Mouse (Mus musculus) activated CD4-positive, CD25-positive, alpha-beta regulatory T cell, adult 4 months (primary cell): ENCODE results near the gene St3gal6. TPM values are rescaled to one million over a fixed set of nuclear protein-coding genes. Genes with fewer than 3 reads are reported as not detected.
"Not testable (repeated sequence)": the region's sequence is repeated elsewhere in the genome, so short reads cannot be mapped to it uniquely, and the experiment has no call there.

ENCODE experiments used
- ATAC-seq: one replicate; pipeline ENCODE4 v1.8.0; 2017
- polyA plus RNA-seq, 2 experiments: library from polyadenylated mRNA; unstranded; fragments of 100-300 nt; shearing (Covaris generic); gene quantifications; one replicate each; pipeline ENCODE4 v1.2.1; 2017

Gene St3gal6
- polyA plus RNA-seq, 2 experiments from 2014 or later, result 4.6 to 7.4 TPM

DNA sequence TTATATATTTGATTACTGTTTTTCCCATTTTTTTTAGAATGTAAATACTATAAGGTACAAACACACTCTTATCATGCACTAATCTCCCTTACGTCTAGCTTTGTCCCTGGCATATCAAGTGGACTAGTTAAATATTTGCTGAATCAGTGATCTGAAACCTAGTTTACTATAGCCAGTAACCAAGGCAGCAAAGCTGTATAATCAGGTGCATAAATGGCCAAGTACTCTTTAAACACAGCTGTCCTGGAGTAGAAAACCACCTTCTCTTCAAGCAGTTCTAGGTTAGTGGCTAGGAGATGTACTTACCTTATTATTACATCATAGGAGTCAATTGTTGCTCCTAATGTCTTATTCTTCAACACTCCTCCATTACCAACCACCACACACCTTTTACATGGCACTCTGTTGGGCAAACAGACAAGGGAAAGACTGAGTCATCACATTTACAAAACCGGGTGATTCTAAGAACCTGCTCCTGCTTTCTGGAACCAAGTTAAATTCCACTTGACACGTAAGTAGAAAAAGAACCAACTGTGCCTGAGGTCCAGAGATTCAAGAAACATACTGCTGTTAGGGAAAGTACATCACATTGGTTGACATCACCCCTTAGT lies 48.4 kb downstream of the St3gal6 start:
- no peak for ATAC-seq

DNA sequence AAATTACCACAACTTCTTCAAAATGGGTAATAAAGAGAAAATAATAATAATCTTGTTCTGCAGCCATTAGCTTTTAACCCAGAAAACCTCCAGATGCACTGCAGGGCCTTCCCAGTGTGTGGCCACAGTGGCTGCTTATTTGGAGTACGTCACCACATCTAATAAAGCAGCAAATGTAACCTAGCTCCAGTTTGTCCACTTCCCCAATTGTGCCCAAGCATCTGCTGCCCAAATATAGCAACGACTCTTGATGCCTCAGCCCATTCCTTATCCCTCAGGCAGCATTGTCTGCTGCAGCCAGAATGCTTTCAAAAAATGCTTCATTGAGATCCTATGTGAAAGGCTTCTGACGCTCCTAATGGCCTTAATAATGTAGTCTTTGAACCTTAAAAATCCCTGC lies 49.2 kb downstream of the St3gal6 start:
- no peak for ATAC-seq

DNA sequence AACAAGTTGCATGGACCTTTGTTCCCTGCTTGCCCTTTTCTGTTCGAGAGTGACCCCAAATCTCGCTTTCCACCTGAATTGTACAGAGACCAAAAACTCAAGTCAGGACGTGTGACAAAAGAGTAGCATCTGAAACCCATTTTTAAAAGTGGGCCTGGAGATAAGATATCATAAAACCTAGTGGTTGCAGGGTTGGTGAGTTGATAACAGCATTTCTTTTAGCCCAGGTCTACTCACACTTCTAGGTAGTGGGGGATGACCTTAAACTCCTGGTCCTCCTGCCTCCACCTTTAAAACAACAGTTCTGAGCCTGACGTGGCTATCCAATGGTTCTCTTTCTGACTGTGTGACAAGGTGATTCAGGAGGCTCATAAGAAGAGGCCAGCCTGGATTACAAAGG lies 53.2 kb downstream of the St3gal6 start:
- ATAC-seq, result no peak

DNA sequence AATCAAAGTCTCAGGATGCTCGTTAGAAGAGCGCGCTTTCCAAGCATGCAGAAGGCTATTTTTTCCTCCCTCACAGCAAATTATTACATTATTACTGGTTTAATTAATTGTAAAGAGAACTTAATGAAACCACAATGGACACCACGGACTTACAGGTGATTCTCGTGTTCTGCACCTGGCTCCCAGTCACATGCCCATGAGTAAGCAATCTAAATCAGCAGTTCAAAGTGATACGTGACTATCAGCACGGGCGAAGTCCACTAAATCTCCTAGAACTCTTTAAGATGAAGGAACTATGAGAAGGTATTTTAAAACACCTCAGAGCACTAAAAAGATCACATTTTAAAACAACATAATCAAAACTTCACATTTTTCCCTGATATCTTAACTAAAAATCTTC lies 54.0 kb downstream of the St3gal6 start:
- no peak for ATAC-seq

DNA sequence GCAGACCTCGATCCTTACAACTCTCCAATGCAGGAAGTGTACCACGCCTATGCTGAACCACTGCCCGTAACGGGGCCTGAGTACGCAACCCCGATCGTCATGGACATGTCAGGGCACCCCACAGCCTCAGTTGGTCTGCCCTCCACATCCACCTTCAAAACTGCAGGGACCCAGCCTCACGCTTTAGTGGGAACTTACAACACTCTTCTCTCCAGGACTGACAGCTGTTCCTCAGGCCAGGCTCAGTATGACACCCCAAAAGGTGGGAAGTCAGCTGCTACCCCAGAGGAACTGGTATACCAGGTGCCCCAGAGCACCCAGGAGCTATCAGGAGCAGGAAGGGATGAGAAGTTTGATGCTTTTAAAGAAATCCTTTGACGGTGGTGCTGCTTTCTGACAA lies 58.6 kb downstream of the St3gal6 start:
- ATAC-seq, result no peak

DNA sequence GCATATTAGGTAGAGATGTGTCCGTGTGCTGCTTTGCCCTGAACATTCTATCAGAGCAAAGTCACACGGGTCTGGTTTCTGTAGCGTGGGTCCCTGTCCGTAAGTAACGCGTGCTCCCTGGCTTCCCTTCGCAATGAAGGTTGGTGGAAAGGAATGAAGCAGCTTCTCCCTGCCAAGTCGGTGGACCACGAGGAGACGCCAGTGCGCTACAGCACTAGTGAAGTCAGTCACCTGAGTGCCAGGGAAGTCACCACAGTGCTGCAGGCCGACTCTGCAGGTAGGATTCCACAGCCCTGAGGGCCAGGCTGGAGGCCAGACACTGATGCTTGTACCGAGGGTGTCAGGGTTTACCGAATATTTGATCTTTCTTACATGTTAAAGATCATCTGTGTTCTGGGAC lies 60.0 kb downstream of the St3gal6 start:
- no peak for ATAC-seq

DNA sequence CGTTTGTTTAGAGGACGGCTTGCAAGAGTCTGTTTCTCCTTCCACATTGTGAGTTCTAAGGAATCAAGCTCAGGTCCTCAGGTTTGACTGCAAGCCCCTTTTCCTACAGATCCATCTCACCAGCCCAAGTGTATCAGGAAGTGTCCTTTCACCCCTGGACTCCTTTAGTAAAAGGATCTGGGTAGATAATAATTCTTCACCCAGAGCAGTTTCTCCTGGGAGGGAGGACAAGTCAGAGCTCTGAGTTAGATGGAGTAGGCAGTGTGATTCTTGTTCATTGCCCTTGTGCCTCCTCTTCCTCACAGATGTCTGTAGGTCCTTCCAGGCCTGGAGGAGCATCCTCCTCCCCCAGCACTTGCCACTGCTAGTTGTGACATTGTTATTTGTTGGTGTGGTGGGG lies 61.5 kb downstream of the St3gal6 start:
- ATAC-seq, result no peak

DNA sequence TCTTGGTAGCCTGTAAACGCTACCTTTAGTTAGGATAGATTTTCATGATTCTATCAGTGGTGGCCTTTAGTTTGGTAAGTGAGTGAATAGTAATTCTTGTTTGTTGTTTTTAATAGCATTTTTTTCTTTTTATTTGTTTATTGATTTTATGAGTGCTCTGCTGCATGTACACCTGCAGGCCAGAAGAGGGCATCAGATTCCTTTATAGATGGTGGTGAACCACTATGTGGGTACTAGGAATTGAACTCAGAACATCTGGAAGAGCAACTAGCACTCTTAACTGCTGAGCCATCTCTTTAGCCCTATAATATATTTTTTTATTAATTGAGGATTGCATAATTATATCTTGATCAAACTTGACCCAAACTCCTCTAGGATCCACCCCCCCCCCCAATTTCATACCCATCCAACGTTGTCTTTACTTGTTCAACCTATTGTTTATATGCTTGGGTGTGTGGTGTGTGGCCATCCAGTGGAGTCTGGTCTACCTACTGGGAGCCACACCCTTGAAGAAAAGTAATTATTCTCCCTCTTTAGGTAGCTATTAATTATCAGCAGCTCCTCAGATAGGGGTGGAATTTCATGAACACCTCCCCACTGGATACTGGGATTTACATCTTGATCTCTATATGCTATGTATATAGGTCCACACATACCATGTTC lies 62.1 kb downstream of the St3gal6 start:
- peak; percentile 63 for ATAC-seq

DNA sequence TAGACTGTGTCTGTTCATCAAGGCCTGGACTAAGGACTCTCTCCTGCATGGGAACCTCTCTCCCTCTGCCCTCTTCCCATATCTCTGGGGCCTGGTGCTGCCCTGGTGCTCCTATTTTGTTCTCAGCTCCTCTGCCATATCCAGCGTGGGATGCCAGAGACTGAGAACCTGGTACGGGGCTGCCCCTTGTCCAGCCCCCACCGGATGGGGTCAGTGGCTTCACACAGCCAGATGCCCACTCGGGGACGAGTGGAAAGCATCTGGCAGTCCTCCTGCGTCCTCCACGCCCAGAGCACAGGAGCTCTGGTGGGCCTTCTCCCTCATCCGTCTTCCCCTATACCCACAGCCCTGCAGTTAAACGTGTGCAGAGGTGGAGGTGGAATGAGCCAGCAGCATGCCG lies 63.7 kb downstream of the St3gal6 start:
- ATAC-seq, result no peak

DNA sequence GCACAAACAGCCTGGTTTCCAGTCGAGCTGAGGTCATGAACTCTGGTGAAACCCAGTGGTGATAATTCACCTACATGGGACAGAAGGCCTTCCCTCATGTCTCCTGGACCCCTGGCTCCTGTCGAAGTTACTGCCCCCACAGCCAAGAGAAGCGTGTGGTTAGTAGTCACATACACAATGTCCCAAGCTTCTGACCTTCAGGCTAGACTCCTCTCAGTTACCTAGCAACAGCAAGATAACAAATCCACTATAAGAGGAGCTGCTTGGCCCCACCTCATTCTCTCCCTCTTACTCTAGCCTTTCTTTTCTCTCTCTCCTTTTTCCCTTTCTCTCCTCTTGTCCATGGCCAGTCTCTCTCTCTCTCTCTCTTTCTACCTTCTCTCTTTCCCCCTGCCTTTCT lies 64.1 kb downstream of the St3gal6 start:
- ATAC-seq, result not testable (repeated sequence)

DNA sequence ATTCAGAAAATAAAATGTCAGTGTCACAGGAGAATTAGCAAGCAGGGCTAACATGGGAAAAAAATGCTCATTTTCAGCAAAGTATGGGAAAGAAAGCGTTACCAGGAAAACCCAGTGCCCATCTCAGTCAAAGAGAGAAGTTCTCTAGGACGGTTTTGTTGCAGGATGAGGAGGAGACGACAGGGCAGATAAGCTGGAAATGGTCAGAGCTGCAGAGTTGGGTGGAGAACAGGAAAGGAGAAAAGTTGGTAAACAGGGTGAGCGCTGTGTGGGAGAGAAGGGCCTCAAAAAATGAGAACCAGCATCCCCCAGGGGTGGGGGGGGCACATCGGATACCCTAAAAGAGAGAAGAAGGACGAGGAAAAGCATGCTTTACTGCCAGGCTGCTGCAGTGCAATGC lies 67.1 kb downstream of the St3gal6 start:
- no peak for ATAC-seq

DNA sequence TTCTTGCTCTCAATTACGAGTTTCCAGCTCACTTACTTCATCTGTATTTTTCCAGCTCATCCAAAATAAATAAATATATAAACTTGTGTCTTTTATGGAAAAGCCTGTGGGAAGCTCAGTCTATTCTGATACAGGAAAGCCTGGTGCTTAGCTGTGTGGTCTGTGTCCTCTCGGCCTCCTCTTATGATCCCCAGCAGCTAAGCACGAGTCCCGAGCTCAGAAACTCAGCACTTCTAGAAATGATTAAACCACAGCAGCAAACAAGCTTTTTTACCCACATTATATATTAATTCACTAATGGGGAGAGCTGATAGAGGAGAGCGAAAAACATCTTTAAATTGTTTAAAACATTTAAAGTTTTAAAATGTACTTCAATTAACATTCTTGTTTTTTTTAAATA lies 67.6 kb downstream of the St3gal6 start:
- ATAC-seq, result no peak

DNA sequence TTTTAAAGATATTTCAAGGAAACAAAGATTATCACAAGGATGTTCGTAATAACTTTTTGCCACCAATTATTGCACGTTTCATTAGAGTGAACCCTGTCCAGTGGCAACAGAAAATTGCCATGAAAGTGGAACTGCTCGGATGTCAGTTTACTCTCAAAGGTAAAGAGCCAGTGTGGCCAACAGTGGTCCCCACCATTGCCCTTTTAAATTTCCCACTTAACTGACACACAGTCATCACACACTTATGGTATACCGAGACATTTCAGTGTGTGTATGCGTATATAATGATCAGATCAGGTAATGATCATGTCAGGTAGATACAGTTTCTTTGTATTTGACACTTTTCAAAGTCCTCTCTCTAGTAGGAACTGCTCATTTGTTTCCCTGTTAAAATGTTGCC lies 68.9 kb downstream of the St3gal6 start:
- ATAC-seq, result no peak

DNA sequence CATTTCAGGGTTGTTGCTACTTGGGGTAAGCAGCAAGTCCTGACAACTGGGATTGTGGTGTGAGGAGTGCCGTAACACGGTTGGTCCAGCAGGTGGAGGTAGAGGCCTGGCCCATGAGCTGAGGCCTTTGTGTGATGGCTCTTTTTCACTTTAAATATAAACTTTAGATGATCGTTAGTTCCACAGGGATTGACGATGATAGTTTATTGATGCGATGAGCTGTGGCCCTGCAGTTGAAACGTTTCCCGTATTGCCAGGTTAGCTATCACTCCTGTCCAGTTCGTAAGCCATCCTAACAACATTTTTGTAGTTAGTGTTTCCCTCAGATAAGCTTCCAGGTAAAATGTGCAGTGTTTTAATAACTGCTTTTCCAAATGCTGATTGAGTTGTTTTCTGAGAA lies 69.4 kb downstream of the St3gal6 start:
- ATAC-seq, result peak; percentile 93

DNA sequence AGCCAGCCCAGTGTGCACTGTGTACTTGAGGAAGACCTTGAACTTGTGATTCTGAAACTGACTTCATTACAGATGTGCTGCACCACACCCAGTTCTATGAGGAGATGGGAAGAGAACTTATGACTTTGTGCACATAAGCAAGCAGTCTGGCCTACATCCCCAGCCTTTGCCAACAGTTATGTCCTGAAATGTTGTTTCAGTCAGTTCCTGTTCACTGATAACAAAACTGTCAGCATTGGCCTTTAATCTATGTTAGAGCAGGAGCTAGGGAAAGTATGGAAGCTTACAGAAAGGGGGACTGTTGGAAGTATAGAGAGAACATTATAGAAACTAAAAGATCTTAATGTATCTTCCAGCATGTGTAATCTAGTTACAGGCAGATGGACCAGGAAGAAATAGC lies 70.2 kb downstream of the St3gal6 start:
- no peak for ATAC-seq

DNA sequence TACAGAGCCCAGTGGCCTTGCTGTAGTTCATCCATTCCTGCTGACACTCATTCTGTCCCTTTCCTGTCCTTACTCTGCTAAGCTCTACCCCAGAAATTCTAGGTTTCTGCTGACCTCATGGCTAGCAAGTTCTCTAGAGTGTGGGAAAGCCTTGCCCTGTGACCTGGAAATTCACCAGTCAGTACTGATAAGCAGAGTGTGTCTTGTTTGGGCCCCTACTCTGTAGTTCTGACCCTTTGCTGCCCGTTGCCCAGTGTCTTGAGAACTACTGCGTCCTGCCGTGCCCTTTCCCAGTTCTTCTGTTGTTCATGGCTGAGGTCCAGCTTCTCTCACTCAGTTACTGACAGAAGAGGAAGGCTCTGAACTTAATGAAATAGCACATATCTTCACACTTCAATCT lies 70.9 kb downstream of the St3gal6 start:
- ATAC-seq, result no peak

DNA sequence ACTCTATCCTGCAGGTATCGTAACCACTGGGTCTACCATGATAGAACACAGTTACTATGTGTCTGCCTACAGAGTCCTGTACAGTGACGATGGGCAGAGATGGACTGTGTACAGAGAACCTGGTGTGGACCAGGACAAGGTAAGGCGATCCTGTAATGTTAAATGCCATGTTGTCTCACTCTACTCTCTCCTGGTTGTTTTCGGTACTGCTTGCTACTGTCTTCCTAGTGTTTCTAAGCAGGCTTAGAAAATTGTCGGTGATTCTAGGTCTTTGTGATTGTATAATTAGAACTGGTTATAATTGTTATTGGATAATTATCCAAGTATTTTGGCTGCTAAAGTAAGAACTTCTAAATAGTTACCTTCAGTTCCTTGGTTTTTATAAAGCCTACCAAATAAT lies 72.4 kb downstream of the St3gal6 start:
- ATAC-seq, result no peak

DNA sequence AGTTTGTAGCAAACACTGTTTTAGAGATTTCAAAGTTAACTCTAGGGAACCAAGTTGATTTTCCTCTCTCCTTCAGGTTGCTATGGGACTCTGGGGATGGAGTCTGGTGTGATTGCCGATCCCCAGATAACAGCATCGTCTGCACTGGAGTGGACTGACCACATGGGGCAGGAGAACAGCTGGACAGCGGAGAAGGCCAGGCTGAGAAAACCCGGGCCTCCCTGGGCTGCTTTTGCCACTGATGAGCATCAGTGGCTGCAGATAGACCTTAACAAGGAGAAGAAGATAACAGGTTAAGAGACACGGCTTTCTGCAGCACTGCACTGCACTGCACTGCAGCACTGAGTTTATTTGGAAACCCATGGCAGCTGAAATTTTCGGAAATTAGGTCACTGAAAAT lies 73.4 kb downstream of the St3gal6 start:
- no peak for ATAC-seq

DNA sequence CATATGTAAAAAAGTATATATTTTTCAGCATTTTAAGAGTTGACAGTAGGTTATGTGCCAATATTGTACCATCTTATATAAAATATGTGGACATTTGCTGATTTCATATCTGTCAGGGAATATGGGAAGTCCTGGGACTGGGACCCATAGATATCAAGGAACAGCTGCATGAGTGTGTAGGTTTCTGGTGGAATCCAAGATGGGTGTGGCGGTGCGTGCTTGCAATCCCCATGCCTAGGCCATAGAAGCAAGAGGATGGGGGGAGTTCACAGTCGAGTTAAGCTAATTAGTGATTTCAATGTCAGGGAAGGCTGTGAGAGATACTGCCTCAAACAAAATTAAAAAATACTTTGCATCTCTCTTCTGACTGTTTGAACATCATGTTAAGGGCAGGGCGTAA lies 75.0 kb downstream of the St3gal6 start:
- no peak for ATAC-seq

DNA sequence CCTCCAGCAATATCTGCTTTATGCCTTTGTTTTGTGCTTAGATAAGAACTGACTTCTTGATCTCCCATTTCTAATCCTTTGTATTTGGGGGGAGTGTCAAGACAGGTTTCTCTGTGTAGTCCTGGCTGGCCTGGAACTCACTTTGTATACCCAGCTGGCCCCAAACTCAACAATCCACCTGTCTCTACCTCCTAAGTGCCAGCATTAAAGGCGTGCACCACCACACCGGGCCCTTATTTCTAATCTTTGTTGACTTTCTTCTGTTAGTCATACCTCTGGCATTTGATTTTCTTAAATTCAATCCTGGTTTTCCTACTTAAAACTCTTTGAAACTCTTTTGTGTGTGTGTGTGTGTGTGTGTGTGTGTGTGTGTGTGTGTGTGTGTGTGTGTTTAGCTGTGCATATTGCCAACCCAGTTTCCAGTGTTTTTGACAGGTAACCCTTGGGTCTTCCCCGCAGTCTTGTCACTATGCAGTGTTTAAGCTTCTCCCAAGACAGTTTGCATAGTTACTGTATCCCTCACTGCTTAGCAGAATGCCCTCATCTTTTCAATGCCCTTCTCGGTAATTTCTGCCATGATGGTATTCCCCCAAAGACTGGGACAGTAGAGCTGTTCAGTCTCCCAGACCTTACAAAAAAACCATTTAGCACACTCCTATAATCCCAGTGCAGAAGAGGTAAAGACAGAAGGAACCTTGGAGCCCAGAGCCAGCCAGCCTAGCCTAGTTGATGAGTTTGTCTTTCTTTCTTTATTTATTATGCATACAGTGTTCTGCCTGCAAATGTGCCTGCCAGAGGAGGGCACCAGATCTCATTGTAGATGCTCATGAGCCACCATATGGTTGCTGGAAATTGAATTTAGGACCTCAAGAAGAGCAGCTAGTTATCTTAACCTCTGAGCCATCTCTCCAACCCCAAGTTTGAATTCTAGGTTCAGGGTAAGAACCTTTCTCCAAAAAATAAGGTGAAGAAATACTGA lies 77.5 kb downstream of the St3gal6 start:
- no peak for ATAC-seq

DNA sequence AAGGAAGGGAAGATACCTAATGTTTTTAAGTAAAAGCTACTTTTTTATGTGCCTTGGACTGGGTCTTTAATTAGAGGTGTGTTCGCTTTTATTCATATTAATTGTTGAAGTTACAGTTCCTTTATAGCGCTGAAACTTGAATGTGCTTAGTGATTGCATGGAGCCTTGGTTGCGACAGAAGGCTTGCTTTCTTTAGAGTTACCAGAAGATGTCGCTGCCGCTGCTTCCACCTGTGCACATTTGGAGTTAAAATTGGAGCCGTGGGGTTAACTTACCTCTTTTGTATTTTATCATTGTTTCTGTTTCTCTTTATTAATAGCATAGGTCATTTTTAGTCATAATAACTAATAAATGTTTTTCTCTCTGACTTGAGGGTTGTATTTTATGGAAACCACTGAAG lies 79.3 kb downstream of the St3gal6 start:
- no peak for ATAC-seq

DNA sequence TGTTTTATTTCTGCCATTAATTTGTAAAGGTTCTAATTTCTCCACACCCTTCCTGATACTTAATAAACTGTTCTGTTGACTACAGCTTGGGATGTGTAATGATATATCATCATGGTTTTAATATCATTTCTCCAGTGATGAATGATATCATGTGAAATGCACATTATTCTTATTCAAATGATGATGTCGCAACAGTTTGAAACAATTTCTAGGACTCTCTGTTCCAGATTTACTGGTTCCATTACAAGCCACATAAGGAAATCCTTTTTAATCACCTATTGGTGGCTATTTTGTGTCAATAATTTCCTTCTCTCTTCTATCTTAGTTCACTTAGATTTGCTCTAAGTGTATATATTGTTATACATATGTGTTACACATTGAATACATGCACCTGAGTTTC lies 91.7 kb downstream of the St3gal6 start:
- ATAC-seq, result no peak

DNA sequence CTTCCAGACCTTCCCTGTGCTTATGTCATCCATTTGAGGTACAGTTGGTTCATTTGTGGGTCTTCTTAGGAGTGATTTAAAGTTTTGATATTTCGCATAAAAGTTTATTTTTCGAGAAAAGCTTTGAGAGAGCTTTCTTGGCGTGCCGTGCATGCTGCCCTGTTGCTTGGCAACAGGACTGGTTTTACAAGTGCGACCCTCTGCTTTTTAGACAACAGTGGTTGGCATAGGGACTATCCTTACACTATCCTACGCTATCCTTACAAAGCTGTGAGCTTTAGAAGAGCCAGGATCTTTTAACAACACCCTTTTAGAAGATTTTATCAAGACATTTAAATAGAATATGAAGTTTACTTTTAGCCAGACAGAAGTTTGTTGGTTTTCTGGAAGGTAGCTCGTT lies 93.8 kb downstream of the St3gal6 start:
- no peak for ATAC-seq
